Mouse (Mus musculus): ENCODE data around the gene Tmc8.

DNA sequence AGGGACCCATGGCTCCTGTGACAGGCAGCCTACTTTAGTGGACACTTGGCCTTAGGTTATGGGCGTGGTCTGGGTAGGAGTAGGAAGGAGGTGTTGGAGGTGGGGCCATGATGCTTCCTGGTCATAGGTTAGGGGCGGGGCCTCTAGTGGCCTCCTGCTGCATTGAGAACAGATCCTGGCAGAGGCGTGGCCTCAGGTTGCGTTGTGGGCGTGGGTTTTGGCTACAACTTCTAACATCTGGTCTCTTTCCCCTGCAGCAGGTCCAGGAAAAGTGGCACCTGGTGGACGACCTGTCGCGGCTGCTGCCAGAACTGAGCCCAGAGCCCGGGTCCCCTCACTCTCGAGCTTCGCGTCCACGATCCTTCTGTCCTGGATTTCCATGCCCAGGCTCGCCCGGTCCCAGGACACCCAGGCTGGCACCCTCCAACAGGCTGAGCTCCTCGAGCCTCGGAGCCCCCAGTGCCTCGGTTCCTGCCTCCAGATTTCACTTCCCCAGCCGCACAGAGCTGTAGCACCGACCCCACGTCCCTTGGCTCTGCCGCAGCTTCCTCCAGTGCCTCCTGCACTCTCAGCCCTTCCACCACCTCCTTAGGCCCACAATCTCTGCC, 10.5 kb downstream of the Tmc8 start:
- TF ChIP-seq ZC3H11A (IDR thresholded peaks at IDR 0.05; ENCODE audit: borderline replicate concordance, low read depth, low read length) (no peak), MAFK (IDR thresholded peaks at IDR 0.05; ENCODE audit: insufficient read depth, low read depth, low read length) (no peak)
